Mouse (Mus musculus): Measurements from ENCODE around the gene Brd1.
"Not testable (repeated sequence)": the region's sequence is repeated elsewhere in the genome, so short reads cannot be mapped to it uniquely, and the experiment has no call there.

The Brd1 gene

DNA sequence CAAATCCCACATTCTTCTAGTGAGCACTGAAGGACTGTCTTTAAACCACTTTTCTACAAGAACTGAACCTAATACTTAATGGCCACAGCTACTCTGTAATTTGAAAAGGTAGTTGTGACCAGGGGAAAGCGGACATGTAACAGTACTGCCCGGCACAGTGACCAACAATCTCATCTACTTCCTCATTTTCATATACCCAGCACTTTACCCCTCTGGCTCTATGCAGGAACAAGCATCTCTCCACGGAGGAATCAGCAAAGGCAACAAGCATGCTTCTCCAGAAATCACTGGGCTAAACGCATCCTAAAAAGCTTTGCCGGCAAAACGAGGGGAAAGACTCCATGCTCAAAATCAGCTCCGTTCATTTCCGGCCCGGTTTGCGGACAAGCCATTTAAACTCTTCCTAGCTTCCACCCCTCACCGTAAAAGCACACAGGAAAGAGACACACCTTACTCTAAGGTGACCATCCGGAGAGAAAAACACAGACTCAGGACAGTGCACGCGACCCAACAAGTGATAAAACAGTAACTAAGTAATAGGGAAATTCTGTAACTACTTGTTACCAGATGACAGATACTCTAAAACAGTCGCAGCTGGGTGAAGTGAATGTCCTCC is 1.5 kb downstream of the Brd1 start:
- in situ Hi-C loops (cut with MboI, MseI): loop anchor here (10.0 to 25.0 kb wide), 2 partner anchors 82 to 630 kb away; partner anchors contain the start of genes Alg12, Creld2, Lmf2 and Ncaph2

DNA sequence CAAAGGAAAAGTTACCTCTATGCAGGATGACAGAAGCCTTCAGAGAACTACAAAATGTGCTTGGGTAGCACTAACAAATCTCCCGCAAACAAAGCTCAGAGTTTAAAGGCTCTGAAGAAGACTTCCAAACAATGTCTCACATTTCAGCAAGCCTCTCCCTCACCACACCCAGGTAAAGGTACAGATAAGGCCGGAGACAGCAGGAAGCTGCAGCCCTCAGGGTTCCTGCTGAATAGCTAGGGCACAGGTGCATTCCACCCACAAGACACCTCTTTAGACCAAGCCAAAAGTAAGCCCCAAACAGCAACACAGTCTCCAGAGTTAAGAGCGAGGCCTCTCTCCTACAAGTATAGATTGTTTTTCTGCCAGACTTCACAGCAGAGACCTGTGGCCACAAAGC is 3.3 kb downstream of the Brd1 start:
- in situ Hi-C loops (cut with MboI, MseI): loop anchor here (10.0 to 25.0 kb wide), 2 partner anchors 84 to 632 kb away; partner anchors contain the start of genes Alg12, Creld2, Lmf2 and Ncaph2

DNA sequence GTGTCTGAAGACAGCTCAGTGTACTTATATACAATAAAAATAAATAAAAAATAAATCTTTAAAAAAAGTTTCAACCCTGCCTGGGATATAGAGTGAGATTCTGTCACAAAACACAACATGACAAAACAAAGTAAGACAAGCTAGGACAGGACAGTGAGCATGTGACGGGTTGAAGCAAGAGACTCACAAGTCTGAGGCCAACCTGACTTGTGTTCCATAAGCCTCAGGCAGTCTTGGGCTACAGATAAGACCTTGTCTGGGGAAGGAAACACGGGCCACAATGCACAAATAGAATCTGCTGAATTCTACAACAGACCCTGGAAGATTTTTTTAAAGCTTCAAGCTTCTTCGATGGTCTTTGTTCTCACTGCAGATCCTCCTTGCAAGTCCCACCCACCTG is 6.8 kb downstream of the Brd1 start:
- in situ Hi-C loops (cut with MboI, MseI): loop anchor here (25.0 kb wide), 1 partner anchor 635 kb away; the partner anchor contains the start of genes Lmf2, Ncaph2 and Sco2

DNA sequence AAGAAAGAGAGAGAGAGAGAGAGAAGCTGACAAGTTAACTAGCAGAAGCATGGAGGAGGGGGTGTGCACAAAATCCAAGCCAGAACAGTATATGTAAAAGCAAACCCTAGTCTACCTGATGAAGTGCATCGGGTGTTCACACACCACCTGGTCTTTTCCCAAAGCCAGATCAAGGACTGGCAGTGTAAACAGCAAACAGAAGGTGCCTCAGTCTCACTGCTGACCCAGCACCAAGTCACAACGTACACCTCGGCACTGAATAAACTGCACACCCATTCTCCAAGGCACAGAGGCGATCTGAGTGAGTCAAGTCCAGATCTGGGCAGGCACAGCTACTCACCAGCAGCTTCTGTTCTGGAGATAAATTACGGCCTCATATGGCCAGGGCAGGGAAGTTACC is 9.0 kb downstream of the Brd1 start:
- in situ Hi-C loops (cut with MboI, MseI): loop anchor here (25.0 kb wide), 1 partner anchor 637 kb away; the partner anchor contains the start of genes Lmf2, Ncaph2 and Sco2

DNA sequence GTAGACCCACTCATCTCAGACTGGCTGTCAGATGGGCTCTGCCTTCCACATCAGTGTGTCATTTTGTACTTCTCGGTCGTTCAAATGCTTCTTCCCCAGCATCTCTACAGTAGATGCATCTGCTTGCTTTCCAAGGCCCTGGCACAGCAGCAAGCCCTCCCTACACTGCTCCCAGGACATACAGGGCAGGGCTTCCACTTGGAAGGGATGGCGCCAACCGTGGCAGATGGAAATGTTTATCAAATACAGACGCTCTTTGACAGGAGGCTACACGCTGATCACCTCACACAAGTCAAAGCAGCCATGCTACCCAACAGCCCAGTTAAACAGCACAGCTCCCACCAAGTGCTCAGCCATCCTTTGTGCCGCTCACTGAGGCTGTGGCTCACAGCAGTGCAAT is 9.7 kb downstream of the Brd1 start:
- in situ Hi-C loops (cut with MboI, MseI): no loop called here

DNA sequence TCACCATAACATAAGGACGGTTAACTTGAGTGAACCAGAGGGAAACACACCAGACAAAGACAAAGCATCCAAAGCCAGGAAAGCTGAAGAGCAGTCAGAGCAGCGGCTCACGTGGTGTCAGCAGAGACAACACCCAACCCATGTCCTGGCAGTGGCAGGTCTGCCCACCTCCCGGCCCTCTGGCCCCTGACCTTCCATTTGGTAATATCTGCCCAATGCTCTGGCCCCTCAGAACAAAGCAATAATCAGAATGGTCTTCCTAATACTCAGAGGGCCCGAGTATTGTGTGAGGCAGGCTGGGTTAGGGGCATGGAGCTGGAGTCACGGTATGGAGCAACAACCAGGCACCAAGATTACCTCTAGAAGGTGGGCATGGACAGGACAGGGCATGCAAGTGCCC is 10.8 kb downstream of the Brd1 start:
- in situ Hi-C loops (cut with MboI, MseI): no loop called here

DNA sequence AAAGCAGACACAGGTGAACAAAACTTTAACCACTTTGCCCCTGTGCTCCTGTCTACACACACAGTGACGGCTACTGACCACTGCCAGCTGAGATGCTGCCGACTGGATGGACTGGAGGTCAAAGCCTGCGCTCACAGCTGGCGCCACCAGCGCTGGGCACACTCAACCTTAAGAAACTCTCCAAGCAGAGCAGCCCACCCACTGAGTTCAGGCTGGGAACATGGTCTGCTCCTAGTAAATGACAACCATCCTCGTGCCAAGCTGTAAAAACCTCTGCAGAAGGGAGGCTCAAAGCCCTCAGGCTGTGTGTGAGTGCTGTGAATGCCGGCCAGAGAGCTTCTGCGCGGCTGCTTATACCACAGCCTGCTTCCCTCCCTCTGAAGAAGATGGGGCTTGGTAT is 16.8 kb downstream of the Brd1 start:
- in situ Hi-C loops (cut with MboI, MseI): no loop called here

DNA sequence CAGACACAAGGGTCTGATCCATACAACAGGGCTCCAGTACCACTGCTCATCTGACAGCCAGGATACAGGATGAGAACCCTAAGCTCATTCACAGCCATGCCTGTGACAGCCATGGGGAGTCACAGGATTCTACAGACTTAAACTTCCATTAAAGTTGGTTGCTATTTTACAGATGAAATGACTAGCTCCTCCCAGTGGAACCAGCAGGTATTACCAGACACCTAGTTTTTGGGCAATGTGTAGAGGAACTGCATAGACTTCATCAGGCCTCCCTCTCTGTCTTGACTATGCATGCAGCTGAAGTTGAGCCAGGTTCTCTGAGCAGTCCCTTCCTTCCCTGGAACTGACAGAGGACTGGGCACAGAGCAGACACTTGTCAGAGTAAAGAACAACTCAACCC is 17.7 kb downstream of the Brd1 start:
- in situ Hi-C loops (cut with MboI, MseI): no loop called here

DNA sequence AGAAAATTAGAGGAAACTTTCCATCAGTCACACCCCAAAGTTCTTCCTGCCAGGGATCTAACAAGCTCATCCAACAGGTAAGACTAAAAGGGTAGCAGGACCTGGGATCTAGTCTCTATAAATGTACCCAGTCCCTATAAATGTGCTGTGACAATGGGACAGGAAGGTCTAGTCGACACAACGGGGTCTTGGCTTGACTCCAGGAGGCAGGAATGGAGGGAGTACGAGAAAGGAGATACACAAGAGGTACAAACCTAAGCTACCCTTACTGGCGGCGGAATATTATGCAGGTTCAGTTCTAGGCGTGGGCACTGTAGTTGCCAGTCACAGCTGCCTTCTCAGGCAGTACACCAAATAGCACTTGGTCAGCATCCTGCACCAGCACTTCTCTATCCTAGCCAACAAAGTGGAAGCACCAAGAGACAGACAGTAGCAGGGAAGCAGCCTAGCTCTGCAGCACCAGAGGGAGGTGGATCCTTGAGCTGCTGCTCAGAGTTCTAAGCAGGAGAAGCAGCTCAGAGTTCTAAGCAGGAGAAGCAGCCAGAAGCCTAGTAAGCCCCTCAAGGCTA is 19.9 kb downstream of the Brd1 start:
- in situ Hi-C loops (cut with MboI, MseI): no loop called here

DNA sequence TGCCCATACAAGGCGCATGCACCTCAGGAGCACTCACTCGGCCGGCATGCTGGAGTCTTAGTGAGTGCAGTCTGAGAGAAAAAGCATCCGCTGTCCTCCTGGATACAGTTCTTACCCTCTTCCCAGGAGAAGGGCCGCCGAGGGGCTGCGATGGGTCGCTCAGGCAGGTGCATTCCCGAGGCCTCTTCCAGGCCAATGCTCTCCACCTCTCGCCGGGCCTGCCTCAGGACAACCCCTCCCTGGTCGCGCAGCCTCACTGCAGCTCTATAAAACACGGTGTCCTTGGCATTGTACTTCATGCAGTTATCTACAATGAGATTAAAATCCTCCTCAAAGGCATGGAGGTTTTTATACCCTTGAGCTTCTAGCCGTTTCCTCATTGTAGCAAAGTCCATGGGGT is 21.5 kb downstream of the Brd1 start:
- in situ Hi-C loops (cut with MboI, MseI): no loop called here

DNA sequence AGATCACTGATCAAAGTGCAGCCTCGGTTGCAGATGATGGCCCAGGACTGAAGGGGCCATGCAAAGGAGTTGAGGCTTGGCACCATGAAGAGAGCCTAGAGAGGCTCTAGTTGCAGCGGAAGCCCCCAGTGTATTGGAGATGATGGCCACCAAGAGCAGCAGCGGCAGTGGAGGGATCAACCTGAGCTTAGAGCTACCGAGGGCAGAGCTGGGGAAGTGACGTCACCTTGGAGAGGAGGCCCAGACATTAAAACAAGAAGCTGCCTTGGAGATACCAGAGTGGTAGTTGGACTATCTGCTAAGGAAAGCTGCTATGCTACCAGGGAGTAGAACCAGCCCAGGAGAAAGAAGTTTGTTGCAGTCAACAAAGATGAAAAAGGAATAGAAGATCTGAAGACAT is 24.2 kb downstream of the Brd1 start:
- in situ Hi-C loops (cut with MboI, MseI): no loop called here

DNA sequence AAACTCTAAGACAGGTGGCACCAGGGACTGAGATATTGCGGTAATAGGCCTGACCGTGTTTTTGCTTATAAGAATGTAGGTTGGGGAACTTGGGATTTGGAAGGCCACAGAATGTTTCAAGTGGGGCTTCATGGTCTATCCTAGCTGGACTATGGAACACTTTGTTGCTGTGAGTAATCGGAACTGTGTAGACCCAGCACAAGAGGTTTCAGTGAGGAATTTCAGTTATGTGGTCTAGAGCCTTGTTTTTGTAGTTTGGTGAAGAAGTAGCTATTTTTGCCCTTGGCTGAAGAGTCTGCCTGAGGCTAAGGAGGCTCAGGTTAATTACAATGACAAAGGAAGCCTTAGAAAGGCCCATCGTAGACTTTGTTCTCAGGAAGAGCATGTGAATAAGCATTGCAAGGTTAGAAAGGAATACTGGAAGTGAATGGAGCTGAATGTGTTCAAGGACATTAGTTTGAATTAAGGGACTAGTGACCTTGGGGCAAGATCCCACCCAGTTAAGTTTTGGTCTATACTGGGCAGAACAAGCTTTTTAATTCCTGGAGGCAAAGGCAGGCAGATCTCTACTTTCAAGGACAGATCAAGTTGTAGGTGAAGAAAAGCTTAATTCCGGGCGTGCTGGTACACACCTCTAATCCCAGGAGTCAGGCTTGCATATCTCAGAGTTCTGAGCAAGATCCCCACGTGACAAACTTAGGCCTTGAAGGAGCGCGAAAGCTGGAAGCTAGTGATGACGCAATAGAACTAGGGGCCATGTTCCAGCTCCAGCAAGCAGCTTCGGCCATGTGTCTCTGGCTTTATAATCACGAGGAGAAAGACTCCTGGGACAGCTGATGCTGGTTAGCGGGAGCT is 25.1 kb downstream of the Brd1 start:
- in situ Hi-C loops (cut with MboI, MseI): no loop called here

DNA sequence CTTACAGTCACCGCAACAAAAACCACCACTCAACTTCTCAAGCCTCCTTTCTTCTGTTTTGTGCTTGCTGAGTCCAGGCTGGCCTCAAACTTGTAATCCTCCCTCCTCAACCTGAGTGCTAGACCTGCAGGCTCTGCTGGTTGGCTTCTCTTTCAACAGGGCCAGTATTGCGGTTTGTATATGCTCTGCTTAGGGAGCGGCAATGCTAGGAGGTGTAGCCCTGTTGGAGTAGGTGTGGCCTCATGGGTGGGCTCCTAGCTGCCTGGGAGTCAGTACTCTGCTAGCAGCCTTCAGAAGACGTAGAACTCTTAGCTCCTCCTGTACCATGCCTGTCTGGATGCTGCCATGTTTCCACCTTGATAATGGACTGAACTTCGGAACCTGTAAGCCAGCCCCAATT is 25.8 kb downstream of the Brd1 start:
- in situ Hi-C loops (cut with MboI, MseI): no loop called here

DNA sequence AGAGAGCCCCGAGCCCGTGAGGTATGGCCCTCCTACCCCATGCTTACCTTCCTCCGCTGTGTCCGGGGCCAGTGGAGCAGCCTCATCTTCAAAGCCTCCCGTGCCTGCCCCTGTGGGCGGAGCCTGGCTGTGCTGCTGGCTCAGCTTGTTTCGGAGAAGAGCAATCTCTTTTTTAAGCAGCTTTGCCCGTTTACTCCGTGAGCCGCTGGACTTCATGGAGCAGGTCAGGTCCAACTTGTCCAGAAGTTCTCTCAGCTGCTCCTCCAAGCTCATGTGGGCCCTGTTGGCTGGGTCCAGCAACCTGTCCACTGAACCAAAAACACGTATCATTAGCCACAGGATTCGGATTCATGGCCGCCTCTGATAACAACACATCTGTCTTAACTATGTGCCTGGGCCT is 27.0 kb downstream of the Brd1 start:
- in situ Hi-C loops (cut with MboI, MseI): not testable (repeated sequence)

DNA sequence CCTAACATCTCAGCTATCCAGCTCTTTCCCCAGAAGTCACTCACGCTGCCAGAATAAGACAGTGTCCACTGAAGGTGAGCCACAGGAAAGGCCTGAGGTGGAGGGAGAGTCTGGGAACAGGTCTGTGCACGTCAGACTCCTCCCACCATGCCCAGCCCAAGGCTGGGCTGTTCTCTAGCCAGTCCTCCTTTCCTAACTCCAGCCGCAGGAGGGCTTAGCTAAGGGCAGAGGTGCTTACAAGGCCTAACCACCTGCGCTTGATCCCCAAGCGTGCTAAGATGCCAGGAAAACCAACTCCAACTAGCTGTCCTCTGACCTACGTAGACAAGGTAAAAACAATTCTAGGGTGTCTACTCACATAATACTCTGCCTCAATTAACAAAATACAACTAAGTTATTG is 27.7 kb downstream of the Brd1 start:
- in situ Hi-C loops (cut with MboI, MseI): no loop called here

DNA sequence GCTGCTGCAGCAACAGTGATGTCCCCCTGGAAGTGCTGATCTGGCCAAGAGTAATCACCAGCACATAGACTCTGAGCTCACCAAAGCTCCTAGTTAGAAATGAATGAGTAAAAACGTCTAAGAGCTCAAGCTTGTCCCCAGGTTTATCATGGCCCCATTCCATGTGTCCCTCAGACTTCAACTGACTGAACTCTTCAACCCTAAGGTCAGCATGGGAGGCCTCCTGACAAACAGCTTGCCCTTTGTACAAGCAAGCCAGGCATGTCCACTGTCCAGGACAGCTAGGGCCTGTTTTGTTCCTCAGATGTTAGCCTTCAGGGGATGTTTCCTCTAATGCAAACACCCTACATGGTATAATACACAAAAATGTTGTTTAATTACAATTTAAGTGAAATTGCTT is 29.7 kb downstream of the Brd1 start:
- in situ Hi-C loops (cut with MboI, MseI): no loop called here

DNA sequence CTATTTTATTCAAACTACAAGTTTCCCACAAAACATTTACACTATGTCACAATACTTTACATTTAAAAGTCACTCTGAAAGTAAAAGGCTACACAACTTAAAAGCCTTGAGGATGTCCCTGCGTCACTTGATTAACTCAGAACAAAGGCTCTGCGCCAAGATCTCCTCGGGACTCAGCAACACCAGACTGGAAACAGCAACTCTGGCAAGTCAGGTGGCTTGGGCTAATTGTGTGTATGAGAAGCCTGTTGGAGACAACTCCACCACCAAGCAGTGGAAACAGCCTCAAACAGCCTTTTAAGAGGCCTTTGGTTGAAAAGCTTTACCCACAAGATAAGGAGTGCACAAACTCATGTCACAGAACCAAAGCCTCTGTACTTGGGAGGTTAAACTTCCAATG is 31.5 kb downstream of the Brd1 start:
- in situ Hi-C loops (cut with MboI, MseI): no loop called here

DNA sequence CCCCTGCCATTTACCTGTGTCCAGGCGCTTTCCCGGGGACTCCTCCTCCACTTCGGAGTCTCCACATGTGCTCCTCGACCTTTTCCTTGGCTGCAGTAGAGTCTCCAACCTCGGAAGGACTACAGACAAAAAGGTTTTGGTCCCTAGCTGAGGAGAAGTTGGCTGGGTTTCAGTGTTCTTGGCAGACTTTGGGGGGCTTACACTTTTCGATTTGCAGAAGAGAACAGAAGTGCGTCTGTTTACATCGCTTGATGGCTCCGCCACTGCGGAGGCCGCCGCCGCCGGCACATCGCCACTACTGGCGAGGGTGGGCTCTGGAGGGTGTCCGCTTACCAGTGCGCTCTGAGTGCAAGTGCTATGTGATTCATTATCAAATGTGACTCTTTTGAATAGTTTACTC is 33.3 kb downstream of the Brd1 start:
- in situ Hi-C loops (cut with MboI, MseI): no loop called here

DNA sequence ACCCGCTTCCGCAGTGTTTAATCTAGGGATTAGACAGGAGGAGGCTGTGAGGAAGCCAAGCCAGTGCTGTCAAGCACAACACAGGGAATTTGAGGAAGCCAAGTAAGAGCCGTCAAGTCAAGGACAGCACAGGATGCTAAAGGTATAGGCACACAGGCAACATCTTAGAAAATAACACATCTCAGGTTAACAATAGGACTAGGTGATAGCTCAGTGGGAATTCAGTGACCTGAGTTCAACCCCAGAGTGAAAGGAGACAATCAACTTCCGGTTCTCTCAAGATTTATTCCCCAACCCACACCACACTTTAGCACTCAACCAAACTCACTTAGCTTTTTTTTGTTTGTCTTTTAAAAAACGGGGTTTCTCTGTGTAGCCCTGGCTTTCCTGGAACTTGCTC is 34.5 kb downstream of the Brd1 start:
- in situ Hi-C loops (cut with MboI, MseI): no loop called here

DNA sequence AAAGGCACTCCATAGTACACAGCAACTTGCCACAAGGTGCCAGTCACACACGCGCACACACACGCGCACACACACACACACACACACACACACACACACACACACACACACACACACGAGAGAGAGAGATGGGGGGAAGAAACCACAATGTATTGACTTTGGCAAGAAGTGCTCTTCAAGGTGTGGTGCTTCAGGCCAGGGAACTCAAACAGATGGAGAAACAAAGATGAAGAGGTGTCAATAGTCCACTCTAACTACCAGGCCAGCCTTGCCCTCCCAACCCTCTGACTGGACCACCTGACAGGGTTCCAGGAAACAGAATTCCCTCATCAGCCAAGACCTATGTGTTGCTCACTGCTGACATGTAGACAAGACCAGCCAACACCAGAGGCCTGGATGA is 36.4 kb downstream of the Brd1 start:
- in situ Hi-C loops (cut with MboI, MseI): no loop called here

DNA sequence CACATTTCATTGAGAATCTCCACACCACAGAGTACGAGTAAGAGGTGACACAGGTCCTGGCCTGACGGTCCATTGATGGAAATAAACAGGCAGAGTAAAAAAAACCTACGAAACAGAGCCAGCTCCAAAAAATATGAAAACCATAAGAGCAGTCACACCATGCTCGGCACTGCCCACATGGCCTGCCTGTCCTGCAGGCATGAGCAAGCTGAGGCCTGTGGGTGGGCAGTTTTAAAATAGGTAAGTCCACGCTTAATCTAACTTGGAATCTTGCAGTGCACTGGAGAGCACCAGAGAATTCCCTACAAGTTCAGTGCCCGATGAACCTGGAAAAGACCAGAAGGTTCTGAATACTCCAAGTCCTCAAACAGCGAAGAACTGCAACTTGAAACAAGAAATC is 38.0 kb downstream of the Brd1 start:
- in situ Hi-C loops (cut with MboI, MseI): no loop called here

DNA sequence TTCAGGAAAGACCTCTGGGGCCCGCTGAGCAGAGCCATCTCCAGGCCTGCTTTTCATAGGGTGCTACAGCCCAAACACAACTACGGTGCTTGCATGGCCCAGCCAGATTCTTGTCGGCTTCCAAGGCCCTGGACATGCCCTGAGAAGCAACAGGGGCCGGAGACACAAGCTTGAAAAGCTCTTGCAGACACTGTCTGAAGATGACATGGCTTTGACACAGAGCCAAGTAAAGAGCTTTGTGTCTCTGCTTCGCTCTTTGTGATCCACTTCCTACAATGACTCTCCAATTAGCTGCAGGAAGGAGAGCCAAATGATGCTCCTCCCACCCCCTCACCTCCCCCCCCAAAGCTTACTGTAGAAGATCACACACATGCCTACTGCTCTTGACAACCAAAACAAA is 40.0 kb downstream of the Brd1 start:
- in situ Hi-C loops (cut with MboI, MseI): no loop called here

DNA sequence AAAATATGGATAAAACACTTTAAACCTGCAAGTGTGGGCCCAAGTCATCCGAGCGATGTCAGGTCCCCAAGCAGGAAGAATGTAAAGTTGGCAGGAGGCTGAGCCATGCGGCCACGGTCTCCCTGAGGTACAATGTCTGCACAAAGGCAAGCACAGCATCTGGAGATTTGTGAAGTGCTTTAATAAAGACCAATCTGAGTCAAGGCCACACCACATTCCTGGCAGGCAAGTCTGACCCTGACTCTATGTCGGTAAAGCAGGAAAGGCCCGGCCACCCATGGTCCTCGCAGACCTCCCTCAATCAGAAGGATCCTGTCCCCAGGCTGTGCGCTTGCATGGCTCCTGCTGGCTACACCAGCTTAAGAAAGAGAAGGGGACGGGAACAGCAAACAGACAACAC is 41.3 kb downstream of the Brd1 start:
- in situ Hi-C loops (cut with MboI, MseI): no loop called here
